Mouse (Mus musculus): ENCODE measurements around the gene Ciapin1. TPM values are rescaled to one million over a fixed set of nuclear protein-coding genes. Genes with fewer than 3 reads are reported as not detected.

The Ciapin1 gene
- 10 to 100 TPM; 31.9 to 34.4 TPM for total RNA-seq (2021)
- long read RNA-seq, experiment 1, full-length matches to known transcripts = 49 of 64 reads
- long read RNA-seq, experiment 1, partial matches to known transcripts = 9 of 64 reads
- long read RNA-seq, experiment 1, other reads (novel, unspliced or antisense) = 6 of 64 reads
- long read RNA-seq, experiment 2, full-length matches to known transcripts = 57 of 91 reads
- long read RNA-seq, experiment 2, partial matches to known transcripts = 22 of 91 reads
- long read RNA-seq, experiment 2, other reads (novel, unspliced or antisense) = 12 of 91 reads

DNA sequence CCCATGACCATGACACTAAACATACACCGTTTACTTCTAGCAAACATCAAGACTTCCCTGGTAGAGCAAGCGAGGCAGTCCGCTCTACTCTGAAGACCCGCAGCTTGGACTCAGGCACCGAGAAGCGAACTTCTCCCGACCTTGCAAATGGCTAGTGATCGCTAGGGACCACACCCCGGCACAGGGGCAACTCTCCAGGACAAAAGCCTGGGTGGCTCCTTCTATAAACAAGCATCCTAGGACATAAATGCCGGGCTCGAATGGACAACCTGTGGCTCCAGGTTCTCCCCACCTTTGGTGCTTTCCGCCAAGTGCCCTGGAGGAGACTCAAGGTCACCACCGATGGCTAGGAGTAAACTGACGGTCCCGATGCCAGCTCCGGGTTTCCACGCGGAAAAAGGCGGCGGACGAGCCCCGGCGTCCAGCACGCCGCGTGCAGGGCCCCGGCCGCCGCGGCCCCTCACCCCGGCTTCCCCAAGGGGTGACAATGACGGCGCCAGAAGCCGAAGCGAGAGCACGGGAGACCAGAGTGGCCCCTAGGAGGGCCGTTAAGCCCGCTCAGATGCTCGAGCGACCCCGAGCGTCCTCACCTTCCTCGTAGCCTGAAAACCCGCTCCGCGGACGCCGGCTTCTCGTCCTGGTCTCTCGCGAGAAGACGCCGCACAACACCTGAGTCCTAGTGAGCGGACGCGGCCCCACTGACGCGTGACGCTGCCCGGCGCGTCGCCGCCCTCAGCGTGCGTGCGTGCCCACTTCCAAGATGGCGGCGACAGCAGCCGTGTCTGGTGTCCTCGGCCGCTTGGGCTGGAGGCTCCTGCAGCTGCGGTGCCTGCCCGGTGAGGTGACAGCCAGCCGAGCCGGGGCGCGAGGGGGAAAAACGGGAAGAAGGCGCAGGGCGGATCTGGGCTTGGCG lies at the start of gene Ciapin1, which contains the start of gene Coq9:
Ciapin1 (minus strand) TSS at position 697 of the 913 bp plus-strand sequence.
Coq9 (plus strand) TSS at position 660 of the 913 bp plus-strand sequence.
- intact Hi-C loops (cut with DNase I) = no loop called here
- peak; percentile 92 for DNase-seq

DNA sequence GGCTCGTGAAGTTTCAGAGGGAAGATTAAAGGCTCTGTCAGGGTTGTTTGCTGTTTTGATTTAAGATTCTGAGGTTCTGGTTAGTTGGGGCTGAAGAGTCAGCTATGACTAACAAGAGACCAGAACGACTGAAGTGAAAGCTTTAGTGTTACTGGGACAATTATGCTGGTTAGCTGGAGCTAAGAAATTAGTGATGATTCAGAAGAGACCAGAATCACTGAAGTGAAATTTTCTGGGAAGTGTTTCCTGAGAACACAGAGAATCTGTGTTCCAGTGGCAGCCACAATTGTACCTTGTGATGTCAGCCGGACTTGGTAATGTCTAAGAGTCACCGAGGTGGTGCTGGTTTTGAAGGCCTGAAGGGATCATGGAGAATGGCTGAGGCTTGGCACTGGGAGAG lies 42.6 kb upstream of the Ciapin1 start:
- intact Hi-C loops (cut with DNase I) = no loop called here
- no peak for DNase-seq

- intact Hi-C loops (cut with DNase I) = no loop called here
- no peak for DNase-seq
Observed at GRCm38 (mm10) chr8:94876820-94877219, 38.7 kb upstream of the Ciapin1 start.

GRCm38 (mm10) chr8:94876197-94876730 lies 38.1 kb upstream of the Ciapin1 start, which contains the start of gene Dok4:
Gene Dok4 (minus strand): TSS chr8:94876330.
- peak; percentile 82 to 91 for DNase-seq
- intact Hi-C loops (cut with DNase I) = no loop called here

DNA sequence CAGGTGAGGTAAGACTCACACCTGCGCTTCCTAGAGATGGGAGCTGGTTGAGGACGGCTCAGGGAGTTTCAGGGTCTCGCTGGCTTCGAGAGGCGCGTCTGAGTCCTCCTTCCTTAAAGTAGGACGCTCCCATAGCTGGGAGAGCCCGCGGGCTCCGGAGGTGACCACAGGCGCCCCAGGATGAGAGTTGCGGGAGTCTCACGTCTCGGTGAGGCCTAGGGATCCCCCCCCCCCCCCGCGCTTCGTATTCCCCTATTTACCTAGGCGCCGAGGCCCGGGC lies 37.7 kb upstream of the Ciapin1 start:
- intact Hi-C loops (cut with DNase I) = loop anchor here (2.0 kb wide), 1 partner anchor 33 kb away; no protein-coding TSS in a partner anchor
- no peak for DNase-seq

GRCm38 (mm10) chr8:94875096-94875870 lies 37.1 kb upstream of the Ciapin1 start:
- intact Hi-C loops (cut with DNase I) = loop anchor here (2.0 kb wide), 1 partner anchor 34 kb away; no protein-coding TSS in a partner anchor
- DNase-seq = no peak

DNA sequence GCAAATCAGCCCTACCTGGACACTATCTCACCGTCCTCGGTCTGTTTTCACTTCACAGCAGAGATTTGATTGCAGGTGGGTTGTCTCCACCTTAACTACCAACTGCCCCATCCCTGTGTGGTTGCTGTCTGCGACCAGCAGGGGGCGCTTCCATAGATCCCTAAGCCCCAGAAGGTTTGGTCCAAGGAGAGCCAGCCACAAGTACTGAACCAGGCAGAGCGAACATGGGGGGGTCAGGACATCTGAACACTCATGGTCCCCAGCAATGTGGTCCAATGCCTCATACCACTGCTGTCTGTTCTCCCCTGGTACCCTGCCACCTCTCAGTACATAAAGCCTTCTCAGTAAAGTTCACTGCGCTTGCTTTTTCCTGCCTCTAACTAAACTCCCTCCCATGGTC lies 36.2 kb upstream of the Ciapin1 start:
- intact Hi-C loops (cut with DNase I) = loop anchor here (2.0 kb wide), 1 partner anchor 34 kb away; no protein-coding TSS in a partner anchor

GRCm38 (mm10) chr8:94872576-94872975 lies 34.4 kb upstream of the Ciapin1 start:
- DNase-seq = no peak
- intact Hi-C loops (cut with DNase I) = no loop called here

More for the DNA sequence above, 36.2 kb upstream of the Ciapin1 start:
- DNase-seq = peak; percentile 44 to 72

GRCm38 (mm10) chr8:94872156-94872555 lies 34.0 kb upstream of the Ciapin1 start:
- intact Hi-C loops (cut with DNase I) = no loop called here
- DNase-seq = no peak

DNA sequence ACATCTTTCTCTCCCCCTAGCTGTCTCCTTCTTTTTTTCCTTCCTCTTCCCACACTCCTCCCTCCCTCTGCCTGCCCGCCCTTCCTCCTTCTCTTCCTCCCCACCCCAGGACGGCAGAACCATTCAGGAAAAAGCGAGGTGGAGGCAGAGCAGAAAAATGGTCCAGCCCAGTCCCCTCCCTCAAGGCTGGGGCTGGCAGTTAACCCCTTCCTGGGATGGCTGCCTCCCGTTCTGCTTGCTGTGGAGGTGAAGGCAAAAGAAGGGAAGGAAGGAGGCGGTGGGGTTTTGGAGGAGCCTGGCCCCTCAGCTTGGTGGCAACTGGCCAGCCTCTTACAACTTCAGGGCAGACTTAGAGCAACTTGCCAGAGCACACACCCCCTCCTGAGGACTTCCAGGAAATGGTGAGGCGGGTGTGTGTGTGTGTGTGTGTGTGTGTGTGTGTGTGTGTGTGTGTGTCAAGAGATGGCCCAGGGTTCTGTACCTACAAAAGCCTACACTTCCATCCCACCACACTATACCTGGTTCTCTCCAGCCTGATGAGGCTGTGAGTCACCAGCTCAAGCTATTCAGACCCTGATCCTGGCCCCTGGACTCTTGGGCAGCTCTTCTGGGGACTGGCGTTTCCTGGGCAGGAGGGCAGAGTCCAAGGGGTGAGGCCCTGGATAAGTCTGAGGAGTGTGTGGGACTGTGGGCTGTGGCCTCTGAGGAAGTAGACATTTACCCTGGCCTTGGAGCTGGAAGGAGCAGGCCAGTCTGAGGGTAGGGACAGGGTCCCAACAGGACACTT lies 33.1 kb upstream of the Ciapin1 start:
- intact Hi-C loops (cut with DNase I) = no loop called here
- DNase-seq = peak; percentile 43 to 51

GRCm38 (mm10) chr8:94870474-94871107 lies 32.4 kb upstream of the Ciapin1 start:
- intact Hi-C loops (cut with DNase I) = no loop called here
- no peak for DNase-seq

GRCm38 (mm10) chr8:94870003-94870402 lies 31.8 kb upstream of the Ciapin1 start:
- intact Hi-C loops (cut with DNase I) = no loop called here

GRCm38 (mm10) chr8:94869146-94869545 lies 31.0 kb upstream of the Ciapin1 start:
- intact Hi-C loops (cut with DNase I) = no loop called here
- no peak for DNase-seq

More at GRCm38 (mm10) chr8:94870003-94870402, 31.8 kb upstream of the Ciapin1 start:
- no peak for DNase-seq

- intact Hi-C loops (cut with DNase I) = no loop called here
- no peak for DNase-seq
Observed at GRCm38 (mm10) chr8:94866921-94867320, 28.8 kb upstream of the Ciapin1 start.

GRCm38 (mm10) chr8:94865292-94865691 lies 27.1 kb upstream of the Ciapin1 start:
- intact Hi-C loops (cut with DNase I) = no loop called here
- DNase-seq = no peak

GRCm38 (mm10) chr8:94863897-94864673 lies 25.9 kb upstream of the Ciapin1 start:
- intact Hi-C loops (cut with DNase I) = no loop called here
- DNase-seq = no peak

- no peak for DNase-seq
- intact Hi-C loops (cut with DNase I) = no loop called here
Observed at GRCm38 (mm10) chr8:94862487-94863220, 24.5 kb upstream of the Ciapin1 start.

Measured in gastrocnemius, postnatal 36 days (tissue).